In genomic region chr5:52386016-52386415, GRCm38 (mm10) we compare ENCODE assay signal across 27 mouse cellular contexts. TPM values are rescaled to one million over a fixed set of nuclear protein-coding genes. Genes with fewer than 3 reads are reported as not detected.
DNase-seq lines count a peak whose midpoint lies in the region; ATAC-seq and TF ChIP-seq lines count a peak whose summit lies in the region.
"Had no signal": no experiment of that assay in that cellular context is flagged by ENCODE, and none has a peak within 500 bp of the region (broad histone marks: within the 10 kb centered on the region; RNA-seq: fewer than 3 reads in every experiment).

No protein-coding gene starts in this region.

- no peak for ATAC-seq in midbrain, embryonic 11.5 days (ENCODE audit: low FRiP score)
- no peak for ATAC-seq in midbrain, postnatal 0 days (ENCODE audit: low FRiP score)
- peak; percentile 73 for ATAC-seq in Patski
- ATAC-seq in megakaryocyte, adult 5-6 weeks (ENCODE audit: poor library complexity, severe bottlenecking), result peak; percentile 78
- ATAC-seq: forebrain, embryonic 14.5 days; forebrain, embryonic 16.5 days had no signal

- no peak overlapping the region for H3K9ac ChIP-seq in midbrain, embryonic 11.5 days (ENCODE audit: low read length)
- H3K9ac ChIP-seq in midbrain, postnatal 0 days (replicated peaks; ENCODE audit: low read length, poor library complexity, severe bottlenecking), result no peak overlapping the region
- H3K9ac ChIP-seq: embryonic facial prominence, embryonic 13.5 days; embryonic facial prominence, embryonic 15.5 days; forebrain, embryonic 12.5 days had no signal

- CTCF ChIA-PET in Patski (lab: Charles Lee), result interaction anchor here (1.2 kb wide), 1 partner anchor 16 kb away, joined by 3 read pairs; no protein-coding TSS in a partner anchor

- 87% methylated on average over 2 of the region's 2 CpGs for WGBS in midbrain, embryonic 11.5 days
- WGBS in midbrain, postnatal 0 days, result 90% methylated on average over 2 of the region's 2 CpGs
- 66% methylated on average over 2 of the region's 2 CpGs for WGBS in limb, embryonic 10.5 days

- TF ChIP-seq CTCF in midbrain, postnatal 0 days (IDR thresholded peaks at IDR 0.05), result no peak
- TF ChIP-seq CTCF in Patski (IDR thresholded peaks at IDR 0.05), result no peak

- POLR2A ChIA-PET in Patski (lab: Charles Lee), result no interaction called here

- H3K4me3 ChIP-seq in midbrain, embryonic 11.5 days (ENCODE audit: low read depth, low read length), result no peak overlapping the region
- H3K4me3 ChIP-seq in midbrain, postnatal 0 days (ENCODE audit: low read depth, low read length), result no peak overlapping the region
- H3K4me3 ChIP-seq in limb, embryonic 10.5 days, result no peak overlapping the region
- H3K4me3 ChIP-seq: embryonic facial prominence, embryonic 13.5 days; embryonic facial prominence, embryonic 15.5 days; erythroblast, embryonic 14.5 days; forebrain, embryonic 10.5 days; forebrain, embryonic 12.5 days had no signal

- H3K27ac ChIP-seq in midbrain, embryonic 11.5 days (ENCODE audit: low read depth, low read length), result no peak overlapping the region
- no peak overlapping the region for H3K27ac ChIP-seq in midbrain, postnatal 0 days (ENCODE audit: low read depth, low read length)
- H3K27ac ChIP-seq in limb, embryonic 10.5 days, result no peak overlapping the region
- H3K27ac ChIP-seq: embryonic facial prominence, embryonic 13.5 days; embryonic facial prominence, embryonic 15.5 days; forebrain, embryonic 10.5 days; forebrain, embryonic 12.5 days had no signal

- no peaks in the 10 kb centered on the region for H3K4me1 ChIP-seq in midbrain, embryonic 11.5 days (ENCODE audit: control insufficient read depth, insufficient read depth, low read length)
- H3K4me1 ChIP-seq in midbrain, postnatal 0 days (ENCODE audit: insufficient read depth, low read length), result no peaks in the 10 kb centered on the region
- H3K4me1 ChIP-seq in limb, embryonic 10.5 days, result no peaks in the 10 kb centered on the region
- H3K4me1 ChIP-seq: embryonic facial prominence, embryonic 13.5 days; embryonic facial prominence, embryonic 15.5 days; forebrain, embryonic 10.5 days; forebrain, embryonic 12.5 days had no signal

- no peaks in the 10 kb centered on the region for H3K9me3 ChIP-seq in midbrain, embryonic 11.5 days (ENCODE audit: control insufficient read depth, low read length)
- H3K9me3 ChIP-seq in midbrain, postnatal 0 days (ENCODE audit: low read length), result no peaks in the 10 kb centered on the region
- H3K9me3 ChIP-seq in limb, embryonic 10.5 days (replicated peaks), result no peaks in the 10 kb centered on the region
- H3K9me3 ChIP-seq: embryonic facial prominence, embryonic 13.5 days; embryonic facial prominence, embryonic 15.5 days; forebrain, embryonic 10.5 days; forebrain, embryonic 12.5 days had no signal

- no peak overlapping the region for H3K4me2 ChIP-seq in midbrain, embryonic 11.5 days
- H3K4me2 ChIP-seq in midbrain, postnatal 0 days (ENCODE audit: low read depth, low read length, poor library complexity, severe bottlenecking), result no peak overlapping the region
- H3K4me2 ChIP-seq: embryonic facial prominence, embryonic 13.5 days; embryonic facial prominence, embryonic 15.5 days; forebrain, embryonic 12.5 days had no signal

- in situ Hi-C loops in Patski (cut with MboI; ENCODE audit: low pct_unique_long_range_greater_than_20kb), result no loop called here

- H3K36me3 ChIP-seq in midbrain, embryonic 11.5 days (ENCODE audit: control insufficient read depth, insufficient read depth, low read length), result no peaks in the 10 kb centered on the region
- H3K36me3 ChIP-seq in midbrain, postnatal 0 days (ENCODE audit: insufficient read depth, low read length), result peaks cover 4% of the 10 kb centered on the region; the same call in 1 of the 2 replicates
- no peaks in the 10 kb centered on the region for H3K36me3 ChIP-seq in limb, embryonic 10.5 days
- H3K36me3 ChIP-seq: embryonic facial prominence, embryonic 13.5 days; embryonic facial prominence, embryonic 15.5 days; forebrain, embryonic 10.5 days; forebrain, embryonic 12.5 days; G1E had no signal

- peak; percentile 66 for DNase-seq in midbrain, embryonic 11.5 days (ENCODE audit: low spot score, missing footprints)
- DNase-seq in midbrain, postnatal 0 days (ENCODE audit: low spot score), result no peak
- DNase-seq in 3T3-L1 (ENCODE audit: low read depth, low spot score), result peak; percentile 48
- DNase-seq in Patski (ENCODE audit: low read depth, low spot score), result peak; percentile 31
- DNase-seq in layer of hippocampus, adult 18-20 months (ENCODE audit: low spot score in 2 of 2), result no peak
- no peak for DNase-seq in spleen, adult 12 weeks (ENCODE audit: low spot score)
- no peak for DNase-seq in limb, embryonic 10.5 days (ENCODE audit: low spot score)
- DNase-seq: adrenal gland, adult 2 months; adrenal gland, postnatal 10 days; adrenal gland, postnatal 25 days; cerebellum, adult 11 months; cerebellum, adult 18-20 months; cerebellum, adult 8-10 months; cerebellum, adult 9-11 months; cerebellum, postnatal 14 days; cerebellum, postnatal 36 days; embryo, embryonic 11 days had no signal

- H3K27me3 ChIP-seq in midbrain, embryonic 11.5 days (ENCODE audit: control insufficient read depth, insufficient read depth, low read length), result no peaks in the 10 kb centered on the region
- no peaks in the 10 kb centered on the region for H3K27me3 ChIP-seq in midbrain, postnatal 0 days (ENCODE audit: insufficient read depth, low read length)
- H3K27me3 ChIP-seq in Patski, result no peaks in the 10 kb centered on the region
- H3K27me3 ChIP-seq in limb, embryonic 10.5 days (ENCODE audit: low read depth, poor library complexity, severe bottlenecking), result no peaks in the 10 kb centered on the region
- H3K27me3 ChIP-seq: embryonic facial prominence, embryonic 13.5 days; embryonic facial prominence, embryonic 15.5 days; forebrain, embryonic 12.5 days had no signal

RNA-seq across cellular contexts. Expression of gene Sod3, which starts 22.4 kb away (rescaled TPM):
- polyA plus RNA-seq in midbrain, embryonic 11.5 days (2014; fragmentation: Nextera tagmentation; extraction: Ambion mirVana), result 0.74 and 0.75 TPM in 2 replicates
- total RNA-seq in midbrain, postnatal 0 days (2014; rRNA removed), result 2.5 and 3.0 TPM in 2 replicates
- polyA plus RNA-seq in midbrain, postnatal 0 days (2015; fragmentation: Nextera tagmentation; extraction: Ambion mirVana), result 4.0 and 4.3 TPM in 2 replicates
- 2.4 TPM for polyA plus RNA-seq in Patski (2021)
- 0.07 and 0.11 TPM in 2 replicates for total RNA-seq in megakaryocyte, adult 5-6 weeks (2015)
- not detected in 2 replicates for total RNA-seq in megakaryocyte, adult 5-6 weeks (2017)
- total RNA-seq in layer of hippocampus, adult 18-20 months (2021), result 1 to 10 TPM; 4.7 to 5.9 TPM
- polyA plus RNA-seq in limb, embryonic 10.5 days (2016; fragmentation: Nextera tagmentation; extraction: Ambion mirVana), result 0.05 TPM in 1 of 2 replicates, not detected in the other
- total RNA-seq: common myeloid progenitor, adult 5-6 weeks had no signal
- polyA plus RNA-seq: G1E had no signal

Comparison
In these comparisons a context has a peak if more than half of its experiments do, and no peak if none do; other contexts are left out.
1. DNase-seq: peak in midbrain, embryonic 11.5 days (single experiment), 3T3-L1 (single experiment) and Patski (single experiment); none in midbrain, postnatal 0 days (single experiment), layer of hippocampus, adult 18-20 months (0 of 2), spleen, adult 12 weeks (single experiment) and limb, embryonic 10.5 days (single experiment).
2. ATAC-seq: peak in Patski (single experiment) and megakaryocyte, adult 5-6 weeks (single experiment); none in midbrain, embryonic 11.5 days (single experiment) and midbrain, postnatal 0 days (single experiment).